Mouse (Mus musculus): Measurements from ENCODE around the gene Hoxb5. TPM values are rescaled to one million over a fixed set of nuclear protein-coding genes. Genes with fewer than 3 reads are reported as not detected.

The Hoxb5 gene
- polyA plus RNA-seq, 1 experiment from 2014 or later, result 67.1 TPM

DNA sequence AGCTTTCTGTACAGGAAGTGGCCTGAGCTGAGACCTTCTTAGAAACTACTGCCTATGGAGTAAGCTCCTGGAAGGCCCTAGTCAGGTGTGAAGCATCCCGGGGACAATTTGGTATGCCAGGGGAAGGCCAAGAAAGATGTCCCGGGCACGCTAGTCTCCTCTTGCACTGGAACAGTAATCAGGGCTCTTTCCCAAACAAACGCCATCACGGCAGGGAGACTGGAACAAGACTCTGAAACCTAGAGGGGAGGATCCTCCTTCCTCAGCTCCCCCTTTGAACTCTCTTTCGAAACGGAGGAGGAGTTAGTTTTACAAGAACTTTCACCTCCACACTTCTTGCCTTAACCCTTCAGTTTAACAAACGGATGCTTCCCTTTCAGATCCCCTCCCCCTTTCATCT lies 29.0 kb downstream of the Hoxb5 start:
- H3K9me3 ChIP-seq, result no peaks in the 10 kb centered on the region
- H3K4me3 ChIP-seq, result peak overlapping the region; percentile 99
- peaks cover 26% of the 10 kb centered on the region for H3K36me3 ChIP-seq
- peak overlapping the region; percentile 100 for H3K27ac ChIP-seq (replicated peaks)
- peak overlapping the region; percentile 100 for H3K9ac ChIP-seq
- WGBS, result 2% methylated on average over 8 of the region's 8 CpGs
- ATAC-seq (ENCODE audit: low read depth), result no peak
- H3K4me1 ChIP-seq (replicated peaks), result peaks cover 100% of the 10 kb centered on the region
- no peaks in the 10 kb centered on the region for H3K27me3 ChIP-seq
- peak overlapping the region; percentile 96 for H3K4me2 ChIP-seq

DNA sequence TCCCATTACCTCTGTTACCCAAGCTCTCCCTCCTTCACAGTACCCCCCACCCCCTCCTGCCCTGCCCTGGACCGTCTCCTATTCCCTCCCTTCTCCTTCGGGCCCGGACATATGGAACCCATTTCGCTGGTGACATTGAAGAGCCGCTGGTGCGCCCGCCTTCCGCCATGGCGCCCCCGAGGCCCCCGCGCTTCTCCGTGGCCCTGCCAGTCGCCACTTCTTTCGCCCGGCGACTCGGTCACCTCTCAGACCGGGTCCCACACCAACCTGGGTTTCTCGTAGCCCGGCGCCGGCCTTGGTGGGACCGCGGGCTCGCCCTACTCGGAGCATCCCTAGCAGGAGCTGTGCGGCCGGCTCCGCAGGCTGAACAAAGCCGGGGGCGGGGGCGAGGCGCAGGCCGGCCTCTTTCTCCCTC lies 29.5 kb downstream of the Hoxb5 start:
- peak overlapping the region; percentile 99 for H3K4me3 ChIP-seq
- peak overlapping the region; percentile 100 for H3K27ac ChIP-seq (replicated peaks)
- no peaks in the 10 kb centered on the region for H3K9me3 ChIP-seq
- H3K4me2 ChIP-seq, result peak overlapping the region; percentile 96
- H3K27me3 ChIP-seq, result no peaks in the 10 kb centered on the region
- WGBS, result 2% methylated on average over 35 of the region's 35 CpGs
- peaks cover 30% of the 10 kb centered on the region for H3K36me3 ChIP-seq
- ATAC-seq (ENCODE audit: low read depth), result no peak
- peaks cover 100% of the 10 kb centered on the region for H3K4me1 ChIP-seq (replicated peaks)
- peak overlapping the region; percentile 100 for H3K9ac ChIP-seq

DNA sequence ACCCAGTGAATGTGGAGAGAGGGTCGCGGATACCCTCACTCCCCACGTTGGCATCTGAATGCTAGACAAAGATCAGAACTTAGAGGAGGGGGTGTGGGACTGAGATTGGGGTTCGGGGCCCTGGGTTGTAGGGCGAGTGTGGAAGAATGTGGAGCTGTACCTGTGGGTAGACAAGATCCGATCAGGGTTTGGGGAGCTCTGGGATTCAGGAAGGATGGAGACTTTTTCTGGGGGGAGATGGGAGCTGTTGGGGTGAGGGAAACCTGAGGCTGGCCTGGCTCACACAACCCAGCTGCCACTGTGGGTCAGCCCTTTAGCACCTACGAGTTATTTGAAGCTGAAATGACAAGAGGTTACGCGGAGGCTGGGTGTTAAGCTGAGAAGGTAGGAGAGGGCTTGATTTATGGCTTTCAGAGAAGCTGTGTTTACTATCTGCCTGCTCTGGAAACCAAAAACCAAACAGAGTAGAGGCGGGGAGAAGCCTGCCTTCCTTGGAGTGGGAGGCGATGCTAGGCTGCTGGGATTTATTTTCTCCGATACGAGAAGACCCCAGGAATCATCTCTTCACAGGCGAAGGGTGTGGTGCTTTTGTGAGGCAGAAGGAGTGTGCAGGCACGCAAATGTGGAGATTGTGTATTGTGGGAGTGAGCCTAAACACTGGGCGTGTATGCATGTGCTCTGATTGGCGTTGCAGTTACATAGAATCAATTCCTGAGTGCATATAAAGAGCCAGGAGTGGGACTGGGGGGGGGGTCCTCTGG lies 30.3 kb downstream of the Hoxb5 start:
- Histone ChIP-seq H3K9me3 (no peaks in the 10 kb centered on the region), H3K27me3 (no peaks in the 10 kb centered on the region), H3K27ac (replicated peaks) (peak overlapping the region; percentile 100), H3K4me1 (replicated peaks) (peaks cover 100% of the 10 kb centered on the region), H3K4me3 (peak overlapping the region; percentile 99), H3K9ac (peak overlapping the region; percentile 100), H3K4me2 (peak overlapping the region; percentile 96), H3K36me3 (peaks cover 34% of the 10 kb centered on the region)
- WGBS, result 4% methylated on average over 17 of the region's 17 CpGs
- ATAC-seq (ENCODE audit: low read depth), result 0 out of 2 replicates have a peak, but pooled peaks have one; percentile 7

DNA sequence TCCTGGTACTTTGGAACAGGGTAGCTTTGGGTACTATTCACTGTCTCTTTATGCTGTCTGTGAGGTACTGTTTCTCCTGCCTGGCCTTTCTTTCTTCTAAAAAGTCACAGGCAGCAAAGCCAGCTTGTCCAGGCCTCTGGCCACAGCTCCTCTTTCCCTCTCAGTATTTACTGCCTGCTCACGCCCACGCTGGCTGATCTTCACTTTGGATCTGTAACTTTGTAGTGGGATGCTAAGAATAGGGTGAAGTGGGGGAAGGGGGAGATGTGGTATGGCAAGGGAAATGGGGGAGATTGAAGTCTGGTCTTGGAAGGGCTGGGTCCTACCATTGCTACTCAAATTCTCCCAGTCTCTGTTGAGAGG lies 30.8 kb downstream of the Hoxb5 start:
- H3K4me1 ChIP-seq (replicated peaks), result peaks cover 100% of the 10 kb centered on the region
- WGBS, result 8% methylated on average over 2 of the region's 2 CpGs

DNA sequence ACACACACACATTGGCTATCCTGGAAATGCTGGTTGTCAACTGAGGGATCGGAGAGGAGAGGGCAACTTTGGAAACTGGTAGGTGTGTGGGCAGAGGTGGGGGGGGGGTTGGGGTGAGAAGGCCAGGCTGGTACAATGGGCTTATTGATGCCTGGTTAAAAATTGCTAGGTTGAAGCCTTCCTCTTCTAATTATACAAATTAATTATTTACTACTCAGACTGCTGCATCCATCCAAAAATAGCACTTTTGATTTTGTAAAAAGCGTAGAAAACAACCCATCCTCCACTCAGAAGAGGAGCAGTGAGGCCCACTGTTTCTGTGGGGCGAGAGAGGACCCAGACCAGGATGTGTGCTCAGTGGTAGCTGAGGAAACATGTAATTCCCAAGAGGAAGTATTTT lies 31.9 kb downstream of the Hoxb5 start:
- Histone ChIP-seq H3K27me3 (no peaks in the 10 kb centered on the region), H3K4me2 (peak overlapping the region; percentile 96), H3K36me3 (peaks cover 37% of the 10 kb centered on the region), H3K9ac (peak overlapping the region; percentile 100), H3K9me3 (no peaks in the 10 kb centered on the region), H3K4me1 (replicated peaks) (peaks cover 100% of the 10 kb centered on the region), H3K27ac (replicated peaks) (peak overlapping the region; percentile 100), H3K4me3 (peak overlapping the region; percentile 99)
- WGBS, result 12% methylated on average over 3 of the region's 3 CpGs
- ATAC-seq (ENCODE audit: low read depth), result no peak

More for the DNA sequence above, 30.8 kb downstream of the Hoxb5 start:
- H3K27me3 ChIP-seq, result no peaks in the 10 kb centered on the region
- ATAC-seq (ENCODE audit: low read depth), result 0 out of 2 replicates have a peak, but pooled peaks have one; percentile 5
- peaks cover 37% of the 10 kb centered on the region for H3K36me3 ChIP-seq
- H3K27ac ChIP-seq (replicated peaks), result peak overlapping the region; percentile 100
- no peaks in the 10 kb centered on the region for H3K9me3 ChIP-seq
- H3K4me3 ChIP-seq, result peak overlapping the region; percentile 99
- peak overlapping the region; percentile 100 for H3K9ac ChIP-seq
- H3K4me2 ChIP-seq, result peak overlapping the region; percentile 96

DNA sequence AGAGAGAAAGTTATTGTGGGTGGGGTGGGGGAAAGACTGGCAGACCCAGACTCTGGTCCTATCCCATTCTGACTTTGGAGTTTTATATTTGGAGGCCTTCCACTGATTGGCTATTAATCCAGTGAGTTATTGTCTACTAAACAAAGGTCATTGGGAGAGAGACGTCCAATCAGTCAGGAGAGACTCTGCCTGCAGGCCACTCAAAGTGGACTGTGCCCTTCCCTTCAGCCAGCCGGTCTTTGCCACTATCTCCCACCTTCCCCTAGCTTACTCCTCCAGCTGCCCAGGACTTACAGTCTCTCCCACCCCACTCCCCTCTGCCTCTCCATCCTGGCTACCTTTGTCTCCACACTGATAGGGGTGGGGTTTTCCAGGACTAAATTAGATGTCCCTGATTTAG lies 33.5 kb downstream of the Hoxb5 start:
- 6% methylated on average over 2 of the region's 2 CpGs for WGBS
- no peak for ATAC-seq (ENCODE audit: low read depth)
- H3K9me3 ChIP-seq, result no peaks in the 10 kb centered on the region
- H3K27me3 ChIP-seq, result no peaks in the 10 kb centered on the region
- peak overlapping the region; percentile 100 for H3K9ac ChIP-seq
- H3K36me3 ChIP-seq, result peaks cover 29% of the 10 kb centered on the region
- H3K4me1 ChIP-seq (replicated peaks), result peaks cover 96% of the 10 kb centered on the region
- H3K27ac ChIP-seq (replicated peaks), result peak overlapping the region; percentile 100
- H3K4me3 ChIP-seq, result peak overlapping the region; percentile 99
- H3K4me2 ChIP-seq, result peak overlapping the region; percentile 96

DNA sequence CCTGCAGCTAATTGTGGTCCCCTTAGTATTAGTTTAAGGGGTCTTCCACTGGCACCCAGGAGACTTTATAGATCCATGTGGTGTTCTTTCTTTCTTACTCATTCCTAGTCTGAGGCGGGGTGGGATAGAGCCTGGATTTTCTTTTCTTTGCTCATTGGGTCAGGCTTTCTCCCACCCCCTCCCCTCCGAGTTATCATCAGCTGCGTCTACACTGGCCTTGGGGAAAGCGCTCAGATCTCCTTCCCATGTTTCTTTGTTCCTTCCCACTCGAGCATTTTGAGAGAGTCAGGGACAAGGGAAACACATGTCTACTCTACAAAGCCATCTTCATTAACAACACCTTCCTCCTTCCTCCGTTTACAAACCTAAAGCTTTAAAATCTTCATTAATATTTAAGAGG lies 33.9 kb downstream of the Hoxb5 start:
- H3K4me1 ChIP-seq (replicated peaks), result peaks cover 96% of the 10 kb centered on the region
- no peaks in the 10 kb centered on the region for H3K27me3 ChIP-seq
- H3K4me2 ChIP-seq, result peak overlapping the region; percentile 96
- peak overlapping the region; percentile 99 for H3K4me3 ChIP-seq
- 5% methylated on average over 6 of the region's 6 CpGs for WGBS
- H3K27ac ChIP-seq (replicated peaks), result peak overlapping the region; percentile 100
- H3K9ac ChIP-seq, result peak overlapping the region; percentile 100
- H3K9me3 ChIP-seq, result no peaks in the 10 kb centered on the region
- H3K36me3 ChIP-seq, result peaks cover 29% of the 10 kb centered on the region
- no peak for ATAC-seq (ENCODE audit: low read depth)

DNA sequence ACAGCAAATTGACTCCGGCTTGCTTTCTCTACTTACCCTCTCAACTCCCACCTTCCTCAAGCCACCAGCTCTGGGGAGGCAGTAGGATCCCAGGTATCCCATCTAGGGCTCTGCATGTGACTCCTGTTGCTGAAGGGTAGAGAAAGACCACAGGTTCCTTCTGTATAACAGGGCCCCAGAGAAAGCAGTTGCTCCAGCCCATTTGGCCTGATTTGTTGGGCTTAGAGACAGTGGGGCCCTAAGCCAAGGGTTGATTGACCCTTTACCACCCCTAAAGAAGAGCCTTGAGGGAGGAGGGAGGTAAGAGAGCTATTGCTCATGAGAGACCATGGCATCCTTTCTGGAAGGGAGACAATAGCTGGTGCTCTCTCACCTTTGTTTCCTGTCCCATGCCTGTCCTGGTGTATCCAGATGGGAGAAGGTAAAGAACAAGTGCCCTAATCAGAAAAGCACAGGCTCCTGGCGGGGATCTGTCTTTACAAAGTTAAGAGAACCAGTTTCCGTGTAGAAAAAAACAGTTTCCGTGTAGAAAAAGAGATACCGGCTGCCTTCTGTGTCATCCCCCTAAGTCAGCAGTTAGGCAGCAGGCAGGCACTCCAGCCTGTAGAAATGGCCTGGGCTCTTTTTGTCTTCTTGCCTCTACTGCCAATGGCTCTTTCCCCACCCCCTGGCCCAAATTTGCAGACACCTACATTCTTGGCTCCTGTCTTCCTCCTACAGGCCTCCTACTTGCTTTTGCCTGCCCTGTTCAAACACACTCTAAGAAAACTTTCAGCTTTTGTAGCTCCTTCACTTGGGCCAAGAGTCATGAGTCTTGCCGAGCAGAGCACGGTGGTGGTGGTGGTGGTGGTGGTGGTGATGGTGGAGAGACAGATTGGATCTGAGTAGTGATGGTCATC lies 36.1 kb downstream of the Hoxb5 start:
- H3K4me1 ChIP-seq (replicated peaks), result peaks cover 96% of the 10 kb centered on the region
- 17% methylated on average over 7 of the region's 7 CpGs for WGBS
- H3K9me3 ChIP-seq, result no peaks in the 10 kb centered on the region
- H3K27ac ChIP-seq (replicated peaks), result peak overlapping the region; percentile 100
- peak overlapping the region; percentile 100 for H3K9ac ChIP-seq
- H3K27me3 ChIP-seq, result no peaks in the 10 kb centered on the region
- no peak for ATAC-seq (ENCODE audit: low read depth)
- H3K4me3 ChIP-seq, result peak overlapping the region; percentile 99
- peak overlapping the region; percentile 96 for H3K4me2 ChIP-seq
- peaks cover 26% of the 10 kb centered on the region for H3K36me3 ChIP-seq

DNA sequence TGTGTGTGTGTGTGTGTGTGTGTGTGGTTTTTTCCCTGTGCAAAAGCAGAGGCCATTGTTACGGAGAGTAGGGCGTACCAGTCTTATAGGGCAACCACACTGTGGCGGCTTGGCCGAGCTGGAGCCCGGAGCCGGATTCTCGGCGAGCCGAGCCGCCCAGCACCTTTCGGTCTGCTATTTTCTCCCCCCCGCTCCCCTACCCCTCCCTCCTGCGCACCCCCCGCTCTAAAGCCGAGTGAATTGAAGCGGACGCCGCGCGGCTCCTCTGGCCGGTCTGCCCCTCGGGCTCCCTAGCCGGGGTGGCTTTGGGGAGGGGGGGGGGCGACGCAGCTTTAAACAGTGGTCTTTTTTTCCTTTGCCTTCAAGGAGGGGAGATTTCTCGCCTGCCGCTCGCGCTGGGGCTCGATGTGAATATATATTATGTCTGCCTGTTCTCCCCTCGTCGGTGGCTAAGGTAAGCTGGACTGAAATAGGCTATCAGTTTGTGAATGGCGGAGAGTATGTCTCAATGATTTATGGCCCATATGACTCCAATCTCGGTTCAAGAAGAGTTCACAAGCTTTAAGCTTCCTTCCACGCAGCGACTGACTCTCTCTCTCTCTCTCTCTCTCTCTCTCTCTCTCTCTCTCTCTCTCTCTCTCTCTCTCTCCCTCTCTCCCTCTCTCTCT lies 37.7 kb downstream of the Hoxb5 start:
- Histone ChIP-seq H3K4me3 (peak overlapping the region; percentile 99), H3K27ac (replicated peaks) (peak overlapping the region; percentile 100), H3K4me2 (peak overlapping the region; percentile 96), H3K4me1 (replicated peaks) (peaks cover 96% of the 10 kb centered on the region), H3K9me3 (no peaks in the 10 kb centered on the region), H3K27me3 (no peaks in the 10 kb centered on the region), H3K9ac (peak overlapping the region; percentile 100), H3K36me3 (peaks cover 32% of the 10 kb centered on the region)
- WGBS, result under 1% methylated on average over 32 of the region's 36 CpGs
- peak; percentile 82 for ATAC-seq (ENCODE audit: low read depth)

DNA sequence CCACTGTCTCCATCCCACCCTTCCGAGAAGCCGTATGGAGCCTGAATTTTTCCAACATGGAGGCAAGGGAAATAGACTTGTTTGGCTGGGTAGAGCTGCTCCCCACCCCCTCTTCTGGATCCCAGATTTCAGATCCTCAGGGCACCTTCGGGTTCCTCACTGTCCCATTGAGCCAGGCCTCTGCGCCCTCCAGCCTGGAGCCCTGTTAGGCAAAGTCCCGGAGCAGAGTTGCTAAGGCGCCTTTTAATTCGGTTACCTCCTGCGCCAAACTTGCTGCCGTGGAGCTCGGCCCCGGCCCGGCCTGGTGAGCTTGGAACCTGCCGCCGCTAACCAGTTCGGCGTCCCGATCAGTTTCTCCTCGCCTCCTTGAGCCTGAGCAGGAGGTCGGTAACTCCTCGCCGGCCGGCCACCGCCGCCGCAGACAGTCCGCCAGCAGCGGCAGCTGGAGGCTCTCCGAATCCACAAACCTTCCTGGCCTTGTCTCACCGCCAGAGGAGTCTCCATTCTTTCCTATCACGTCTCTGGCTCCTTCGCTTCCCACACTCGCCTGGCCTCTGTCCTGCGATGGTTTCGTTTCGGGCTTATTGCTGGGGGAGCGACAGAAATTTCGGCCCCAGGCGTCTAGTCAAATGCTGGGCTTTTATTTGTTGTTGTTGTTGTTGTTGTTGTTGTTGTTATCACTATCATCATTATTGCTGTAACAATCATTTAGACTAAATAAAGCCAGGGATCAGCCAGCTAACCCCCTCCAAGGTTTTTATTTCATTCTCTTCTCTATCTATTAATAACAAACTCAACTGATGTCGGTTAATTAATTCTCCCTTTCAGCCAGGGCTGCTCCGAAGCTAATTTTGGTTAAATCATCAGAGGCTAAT lies 38.8 kb downstream of the Hoxb5 start:
- no peak for ATAC-seq (ENCODE audit: low read depth)
- H3K4me2 ChIP-seq, result peak overlapping the region; percentile 96
- peaks cover 42% of the 10 kb centered on the region for H3K36me3 ChIP-seq
- no peaks in the 10 kb centered on the region for H3K9me3 ChIP-seq
- H3K4me3 ChIP-seq, result peak overlapping the region; percentile 99
- H3K27me3 ChIP-seq, result no peaks in the 10 kb centered on the region
- H3K27ac ChIP-seq (replicated peaks), result peak overlapping the region; percentile 100
- 2% methylated on average over 40 of the region's 40 CpGs for WGBS
- H3K4me1 ChIP-seq (replicated peaks), result peaks cover 96% of the 10 kb centered on the region
- peak overlapping the region; percentile 100 for H3K9ac ChIP-seq

DNA sequence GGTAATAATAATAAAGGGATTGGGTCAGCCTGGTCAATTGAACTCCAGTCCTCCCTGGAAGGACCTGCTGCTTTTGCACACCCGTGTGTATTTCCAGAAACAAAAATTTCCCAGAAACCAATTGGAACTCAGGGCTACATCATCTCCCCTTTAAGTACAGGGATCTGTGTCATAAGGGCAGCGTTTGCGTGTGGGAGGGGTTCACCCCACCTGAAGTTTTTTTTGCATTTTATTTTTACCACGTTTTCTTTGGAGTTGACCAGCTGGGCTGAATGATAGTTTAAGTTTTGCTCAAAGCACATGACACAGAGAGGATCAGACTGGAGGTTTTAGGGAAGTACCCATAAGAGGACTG lies 39.4 kb downstream of the Hoxb5 start:
- Histone ChIP-seq H3K9ac (peak overlapping the region; percentile 100), H3K27ac (replicated peaks) (peak overlapping the region; percentile 100), H3K9me3 (no peaks in the 10 kb centered on the region), H3K4me3 (peak overlapping the region; percentile 99), H3K27me3 (no peaks in the 10 kb centered on the region), H3K4me2 (peak overlapping the region; percentile 96), H3K36me3 (peaks cover 43% of the 10 kb centered on the region), H3K4me1 (replicated peaks) (peaks cover 94% of the 10 kb centered on the region)
- ATAC-seq (ENCODE audit: low read depth), result no peak
- WGBS, result 4% methylated on average over 4 of the region's 4 CpGs

Measured in neural tube, embryonic 13.5 days (tissue).